Mouse (Mus musculus) induced T-regulatory cell, adult 2 months (primary cell): ENCODE measurements at regions not wholly inside any gene's neighbourhood (a gene's known extent, or its start where the extent isn't known, plus 50 kb on each side); places are given as distances from the start of the nearest gene placed in this dataset.
A peak's percentile ranks its signal among the peaks of the same experiment; 100 is the strongest.

Source experiments
- DNase-seq: peaks from one replicate; pipeline ENCODE4 v3.0.0-alpha.2; 2012; ENCODE audit warnings: low read depth

DNA sequence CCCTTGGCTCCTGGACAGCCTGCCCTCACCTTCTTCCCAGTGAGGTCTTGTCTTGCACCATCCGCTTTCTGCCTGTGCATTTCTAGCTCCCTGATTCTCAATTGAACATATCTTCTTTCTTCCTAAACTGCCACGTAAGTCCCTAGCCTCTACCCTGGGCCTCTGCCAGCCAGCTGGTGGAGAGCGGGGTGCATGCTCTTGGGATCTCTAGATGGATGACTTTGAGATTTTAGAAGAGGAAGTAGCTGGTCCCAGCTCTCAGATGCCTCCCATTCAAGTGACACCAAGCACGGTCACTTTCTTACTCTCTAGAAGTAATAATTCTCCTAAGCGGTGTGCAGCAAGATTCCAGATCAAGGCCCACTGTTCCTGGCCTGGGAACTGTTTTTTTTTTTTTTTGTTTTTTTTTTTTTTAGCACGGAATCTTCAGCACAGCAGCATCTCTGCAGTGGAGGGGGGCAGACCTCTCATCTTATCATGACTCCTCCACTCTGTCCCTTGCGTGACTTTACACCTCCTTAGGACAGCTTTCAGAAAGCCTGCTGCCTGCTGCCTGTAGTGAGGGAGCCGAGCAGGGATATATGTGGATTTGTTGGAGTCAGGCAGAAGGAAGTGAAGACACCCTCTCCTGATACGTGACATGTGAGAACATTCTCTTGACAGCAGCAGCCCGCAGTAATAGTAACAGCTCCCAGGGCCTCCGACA lies 453.6 kb upstream of the Zmiz1 start:
- DNase-seq = no peak

DNA sequence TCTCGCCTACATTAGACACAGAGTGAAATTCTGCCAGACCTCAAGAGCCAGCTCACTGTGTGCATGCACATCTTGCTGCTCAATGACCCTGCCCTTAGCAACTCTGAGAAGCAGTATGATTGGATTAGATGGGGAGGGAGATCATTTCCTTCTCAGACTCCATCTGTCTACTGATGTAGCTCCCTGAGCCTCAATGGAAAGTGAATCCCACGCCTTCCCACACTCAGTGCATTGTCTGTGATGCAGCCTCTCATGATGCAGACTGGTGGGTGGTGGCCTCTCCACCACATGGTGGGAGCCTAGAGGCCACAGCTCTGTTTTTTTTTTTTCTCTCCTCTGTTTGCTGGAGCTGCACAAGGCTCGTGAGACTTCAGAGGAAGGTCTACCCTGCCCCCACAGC lies 447.1 kb upstream of the Zmiz1 start:
- DNase-seq = no peak

DNA sequence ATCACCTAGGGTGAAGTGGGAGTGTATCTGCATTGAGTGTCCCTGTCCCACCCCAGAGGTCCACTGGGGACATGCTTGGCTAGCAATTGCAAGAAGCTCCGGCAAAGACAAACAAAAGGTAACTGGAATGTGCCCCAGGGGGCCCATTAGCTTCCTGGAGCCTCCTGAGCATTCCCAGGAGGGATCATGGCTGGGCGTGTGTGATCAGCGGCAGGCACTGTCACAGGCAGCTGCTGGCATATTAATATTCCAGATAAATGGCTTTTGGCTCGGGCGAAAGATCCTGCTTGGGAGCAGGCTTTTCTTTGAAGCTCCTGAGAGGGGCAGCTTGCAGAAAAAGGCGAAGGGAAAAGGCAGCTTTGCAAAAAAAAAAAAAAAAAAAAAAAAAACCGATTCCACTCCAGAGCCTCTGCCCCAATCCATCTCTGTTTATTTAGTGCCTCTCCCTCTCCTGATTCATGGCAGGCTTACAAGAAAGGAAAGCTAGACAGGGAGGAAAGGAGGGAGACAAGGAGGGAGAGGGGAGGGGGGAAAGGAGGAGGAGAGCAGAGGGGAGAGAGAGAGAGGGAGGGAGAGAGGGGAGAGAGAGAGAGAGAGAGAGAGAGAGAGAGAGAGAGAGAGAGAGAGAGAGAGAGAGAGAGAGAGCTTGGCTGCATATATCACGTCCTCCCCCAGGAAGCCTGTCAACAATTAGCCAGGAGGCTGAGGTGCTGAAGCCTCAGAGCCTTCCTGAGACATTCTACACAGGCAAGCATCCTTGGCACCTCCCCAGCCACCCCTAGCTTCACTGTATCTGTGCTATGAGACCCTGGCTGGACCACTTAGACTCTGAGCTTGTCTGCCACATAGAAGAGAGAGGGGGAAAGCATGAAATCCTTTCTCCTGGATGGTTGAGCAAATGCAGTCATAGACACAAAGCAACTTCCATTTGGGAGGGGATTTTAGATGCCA lies 443.4 kb upstream of the Zmiz1 start:
- no peak for DNase-seq

DNA sequence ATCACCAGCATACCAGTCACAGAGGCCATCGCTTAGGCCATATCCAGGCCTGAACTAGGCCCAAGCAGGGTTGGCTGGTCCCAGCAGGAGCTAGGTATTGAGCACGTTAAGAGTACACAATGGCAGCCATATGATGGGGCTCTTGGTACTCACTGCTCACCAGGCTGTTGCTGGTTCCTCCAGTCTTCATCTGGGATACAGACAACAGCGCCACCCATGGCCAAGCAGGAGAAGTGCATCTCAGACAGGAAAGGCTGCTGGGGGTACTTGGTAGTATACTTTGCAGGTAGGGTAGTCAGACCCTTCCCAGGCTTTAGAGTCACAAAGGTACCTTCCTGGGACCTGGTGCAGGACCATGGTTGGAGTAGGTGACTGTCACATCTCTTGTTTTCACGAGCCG lies 441.1 kb upstream of the Zmiz1 start:
- DNase-seq = peak; percentile 14

DNA sequence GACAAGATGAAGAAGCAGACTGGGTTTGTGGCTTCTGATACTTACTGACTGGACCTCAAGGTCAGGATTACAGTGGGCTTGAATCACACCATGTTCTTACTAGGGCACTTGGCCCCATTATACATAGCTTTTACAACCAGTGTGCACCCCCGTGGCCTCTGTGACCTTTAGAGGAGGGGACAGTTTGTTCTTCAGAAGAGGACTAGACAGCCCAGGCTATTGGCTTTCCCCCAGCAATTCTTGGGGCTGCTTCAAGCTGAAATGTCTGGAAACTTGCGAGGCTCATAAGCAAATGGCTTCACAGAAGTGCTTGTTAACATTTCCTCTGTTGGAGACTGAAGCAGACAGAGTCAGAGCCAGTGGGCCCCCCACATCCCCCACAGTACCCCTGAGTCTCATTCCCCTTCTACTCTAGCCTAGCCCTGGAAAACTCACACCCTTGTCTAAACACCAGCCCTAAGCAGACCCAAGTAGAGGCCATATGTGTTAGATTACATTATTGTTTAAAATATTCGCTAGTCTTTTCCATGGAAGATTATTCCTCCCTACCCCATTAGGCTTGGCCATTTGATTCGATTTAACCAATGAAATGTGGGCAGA lies 439.6 kb upstream of the Zmiz1 start:
- DNase-seq = no peak

DNA sequence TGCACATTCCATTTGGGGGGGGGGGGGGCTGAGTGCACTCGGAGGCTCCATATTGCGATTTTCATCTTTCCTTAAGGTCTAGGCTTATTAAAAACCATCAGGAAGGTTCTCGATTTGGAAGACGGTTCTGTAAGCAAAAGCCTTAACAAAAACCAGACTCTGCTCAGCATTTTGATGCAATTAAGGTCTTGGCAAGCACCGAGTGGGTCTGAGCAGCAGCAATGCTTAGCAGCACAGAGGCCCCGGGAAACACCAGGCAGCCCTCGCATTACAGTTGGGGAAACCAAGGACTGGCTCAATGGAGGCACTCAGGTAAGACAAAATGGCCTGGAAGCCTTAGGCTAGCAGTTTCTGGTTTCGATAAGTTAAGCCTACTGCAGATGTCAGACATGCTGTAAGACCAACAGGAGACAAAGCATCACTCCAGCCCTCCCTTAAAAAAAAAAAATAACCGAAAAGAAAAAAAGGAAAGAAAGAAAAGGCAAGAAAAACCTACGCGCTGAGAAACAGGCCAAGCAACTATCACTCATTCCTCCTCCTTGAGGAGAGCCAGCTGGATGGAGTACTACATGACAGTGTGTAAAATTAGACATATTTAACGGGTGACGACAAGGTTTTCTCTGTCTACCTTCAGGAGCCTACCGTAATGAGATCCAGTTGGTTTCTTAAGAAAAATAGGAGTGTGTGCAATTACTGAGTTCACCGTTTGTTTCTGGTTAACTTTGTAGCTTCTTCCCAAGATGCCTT lies 436.3 kb upstream of the Zmiz1 start:
- no peak for DNase-seq

DNA sequence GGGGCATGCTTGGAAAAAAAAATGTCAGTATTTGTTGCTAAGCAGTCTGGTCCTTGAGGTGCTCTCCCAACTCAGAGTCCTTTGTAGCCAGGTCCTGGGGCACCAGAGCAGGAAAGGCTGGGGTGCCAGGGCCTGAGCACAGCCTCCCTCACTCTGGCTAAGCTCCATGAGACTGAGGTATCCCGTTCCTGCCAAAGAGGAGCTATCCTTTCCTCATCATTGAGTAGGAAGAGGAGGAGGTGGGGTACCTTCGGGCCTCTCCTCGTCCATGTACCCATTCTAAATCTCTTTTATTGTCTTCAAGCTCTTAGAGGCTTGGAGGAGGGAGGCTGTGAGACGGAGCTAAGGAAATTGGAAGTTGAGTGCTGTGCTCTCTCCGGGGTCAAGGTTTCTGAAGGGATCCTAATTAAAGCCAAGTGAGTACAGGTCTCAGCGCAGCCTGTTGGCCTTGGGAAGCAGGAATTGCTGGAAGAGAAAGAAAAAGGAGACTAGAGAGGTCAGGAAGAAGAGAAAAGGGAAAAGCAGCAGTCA lies 435.6 kb upstream of the Zmiz1 start:
- no peak for DNase-seq

DNA sequence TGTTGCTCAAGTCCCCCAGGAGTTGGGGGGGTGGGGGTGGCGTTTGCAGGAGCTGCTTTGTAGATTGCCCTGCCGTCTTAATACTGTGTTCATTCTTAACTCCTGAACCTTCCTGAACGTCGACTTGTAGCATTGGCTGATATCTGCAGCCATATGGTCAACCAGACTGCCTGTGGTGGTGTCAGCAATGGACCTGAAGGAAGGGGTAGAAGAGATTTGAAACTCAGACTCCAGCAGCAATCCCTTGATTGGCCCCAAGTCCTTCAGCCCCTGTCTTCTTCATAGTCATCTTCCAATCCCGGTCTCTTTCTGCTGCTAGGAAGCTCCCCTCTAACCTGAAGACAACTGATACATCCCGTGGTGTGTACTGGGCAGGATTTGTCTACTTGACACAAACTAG lies 433.9 kb upstream of the Zmiz1 start:
- no peak for DNase-seq

DNA sequence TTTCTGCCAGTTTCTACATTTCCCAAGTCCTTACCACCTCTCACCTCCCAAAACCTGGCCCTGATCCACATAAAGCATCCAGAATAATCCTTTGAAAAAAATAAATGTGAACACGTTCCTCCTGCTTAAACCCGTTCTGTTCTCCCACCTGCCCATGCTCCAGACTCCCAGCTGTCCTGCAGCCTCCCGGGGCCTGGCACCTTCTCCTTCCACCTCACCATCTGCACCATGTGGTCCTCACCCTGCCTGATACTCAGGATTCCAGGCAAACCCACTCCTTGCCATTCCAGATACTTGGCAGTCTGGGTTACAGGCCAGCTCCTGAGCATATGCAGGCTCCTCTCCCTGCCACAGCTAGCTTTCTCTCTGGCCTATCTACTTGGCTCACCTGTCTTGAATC lies 431.9 kb upstream of the Zmiz1 start:
- no peak for DNase-seq

DNA sequence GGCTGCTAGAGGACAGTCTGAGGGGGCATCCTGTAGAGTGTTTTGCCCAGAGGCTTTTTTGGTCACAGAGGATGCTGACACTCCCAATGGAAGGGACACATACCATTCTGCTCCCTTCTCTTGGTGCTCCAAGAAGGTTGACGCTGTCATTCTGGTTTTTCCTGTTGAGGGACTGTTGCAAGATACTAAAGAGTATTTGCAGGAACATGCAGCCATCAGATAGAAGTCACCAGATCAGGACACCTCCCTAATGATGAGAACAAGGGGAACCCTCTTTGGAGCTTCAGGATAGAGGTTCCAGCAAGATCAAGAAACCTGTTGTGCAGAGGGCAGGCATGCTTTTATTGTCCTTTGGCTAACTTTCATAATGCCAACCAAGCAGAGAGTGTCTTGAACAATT lies 431.1 kb upstream of the Zmiz1 start:
- DNase-seq = no peak

DNA sequence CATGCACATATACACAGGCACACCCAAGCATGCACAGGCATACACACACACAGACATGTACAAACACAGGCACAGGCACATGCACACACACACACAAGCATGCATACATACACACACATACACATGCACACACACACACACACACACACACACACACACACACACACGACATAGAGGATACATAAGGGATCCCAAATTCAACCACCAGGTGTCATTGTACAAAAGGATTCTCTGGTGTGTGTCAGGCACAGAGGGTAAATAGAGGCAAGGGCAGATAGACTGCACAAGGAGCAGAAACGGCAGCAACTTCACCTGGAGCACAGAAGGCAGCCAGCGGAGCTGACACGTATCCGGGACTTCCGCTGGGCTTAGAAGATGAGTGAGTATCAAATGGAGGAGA lies 428.1 kb upstream of the Zmiz1 start:
- DNase-seq = no peak

DNA sequence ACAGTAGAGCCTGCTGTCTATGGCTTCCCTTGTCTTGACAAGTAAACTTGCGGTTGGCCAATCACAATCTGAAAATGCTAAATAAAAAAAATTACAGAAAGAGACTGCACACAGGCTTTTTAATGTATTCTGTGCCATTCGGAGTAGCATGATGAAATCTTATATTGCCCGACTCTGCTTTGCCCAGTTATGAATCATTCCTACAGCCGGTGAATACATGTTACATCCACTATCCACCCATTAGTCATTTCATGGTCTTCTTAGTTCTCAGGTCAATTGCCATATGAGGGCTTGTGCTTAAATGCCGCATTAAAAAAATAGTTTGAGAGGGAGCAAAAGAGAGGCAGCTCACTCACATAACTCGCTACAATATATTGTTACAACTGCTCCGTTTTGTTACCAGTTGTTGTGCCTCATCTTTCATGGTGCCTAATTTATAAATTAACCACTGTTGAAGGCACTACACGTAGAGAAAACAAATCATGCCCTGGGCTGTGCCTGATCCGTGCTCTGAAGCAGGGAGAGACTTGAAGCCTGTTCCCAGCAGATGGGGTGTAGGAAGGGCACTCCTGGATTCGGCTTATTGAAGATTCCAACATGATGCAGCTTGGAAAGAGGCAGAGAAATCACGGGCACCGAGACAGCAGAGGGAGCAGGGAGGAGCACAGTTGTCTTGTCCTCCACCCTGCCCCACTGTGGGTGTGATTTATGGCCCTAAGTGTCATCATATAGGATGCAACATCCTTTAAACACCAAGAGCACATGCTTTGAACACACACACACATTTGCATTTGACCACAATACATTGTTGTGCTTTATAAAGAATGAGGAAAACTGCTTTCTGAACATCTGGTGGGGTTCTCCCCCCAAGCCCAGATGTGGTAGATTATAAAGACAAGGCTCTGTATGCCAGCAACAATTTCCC lies 427.0 kb upstream of the Zmiz1 start:
- no peak for DNase-seq

DNA sequence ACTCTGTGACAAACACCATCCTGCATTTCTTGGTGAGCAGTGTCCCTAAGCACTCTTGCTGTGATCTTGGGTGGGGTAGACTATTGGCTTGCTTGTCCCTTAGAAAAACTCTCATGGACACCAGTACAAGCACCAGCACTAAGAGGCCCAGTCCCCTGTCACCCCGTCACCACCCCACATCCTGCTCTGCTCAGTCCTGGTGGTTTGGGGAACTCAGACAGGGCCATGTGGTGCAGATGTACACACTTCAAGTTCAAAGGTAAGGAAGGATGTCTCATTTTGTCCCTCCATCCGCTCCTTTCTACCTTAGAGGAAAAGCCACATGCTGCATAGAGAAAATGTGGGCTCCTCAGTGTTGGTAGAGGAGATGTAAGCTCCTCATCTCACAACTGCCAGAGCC lies 426.1 kb upstream of the Zmiz1 start:
- DNase-seq = peak; percentile 8

DNA sequence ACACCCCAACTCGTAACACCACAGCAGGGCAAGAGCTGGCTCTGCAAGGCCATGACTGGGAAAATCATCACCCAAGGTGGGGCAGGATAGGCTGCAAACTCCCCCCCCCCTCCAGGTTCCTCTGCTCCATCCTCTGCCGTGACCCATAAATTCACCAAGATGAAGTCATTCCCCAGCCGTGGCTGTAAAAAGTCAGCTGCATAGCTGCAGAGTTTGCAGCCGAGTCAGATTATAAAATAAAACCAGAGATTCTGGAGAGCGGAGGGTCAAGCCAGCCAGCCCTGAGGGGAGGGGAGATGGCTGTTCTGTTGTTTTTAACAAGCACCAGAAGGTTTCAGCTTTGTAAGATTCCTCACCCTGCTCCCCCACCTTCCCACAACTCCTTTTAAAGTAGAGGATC lies 416.7 kb upstream of the Zmiz1 start:
- no peak for DNase-seq

DNA sequence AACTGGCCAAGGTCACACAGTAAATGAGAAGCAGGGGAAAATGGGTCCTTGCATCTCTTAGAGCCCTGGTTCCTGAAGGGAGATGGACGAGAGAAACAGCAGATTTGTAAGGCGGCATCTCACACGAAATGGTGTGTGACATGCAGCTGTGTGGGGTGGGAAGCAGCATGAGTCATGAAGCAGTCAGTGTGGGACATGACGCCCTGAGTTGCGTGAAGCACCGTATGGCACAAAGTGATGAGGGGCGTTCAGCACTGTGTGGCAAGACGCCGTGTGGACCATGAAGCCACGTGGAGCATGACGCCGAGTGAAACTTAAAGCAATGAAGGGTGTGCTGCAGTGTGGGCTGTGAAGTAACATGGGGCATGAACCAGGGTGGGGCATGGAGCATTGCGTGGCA lies 414.9 kb upstream of the Zmiz1 start:
- DNase-seq = no peak

DNA sequence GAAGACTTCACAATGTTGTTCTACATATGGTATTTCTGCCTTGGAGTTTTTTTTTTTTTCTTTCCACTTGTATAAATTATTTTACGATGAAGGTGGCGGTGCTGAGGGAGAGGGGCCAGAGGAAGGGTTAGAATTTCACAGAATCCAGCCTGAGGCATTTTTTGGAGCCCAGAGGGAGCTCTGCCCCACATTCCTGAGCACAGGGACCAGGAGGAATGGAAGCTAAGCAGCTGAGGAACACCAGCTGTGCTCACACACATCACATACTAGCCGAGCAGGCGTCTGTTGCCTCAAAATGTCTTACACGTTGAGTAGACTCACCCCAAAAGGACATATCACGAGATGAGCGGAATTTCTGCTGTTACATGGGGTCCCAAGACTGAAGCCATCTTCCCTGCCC lies 414.1 kb upstream of the Zmiz1 start:
- DNase-seq = no peak

DNA sequence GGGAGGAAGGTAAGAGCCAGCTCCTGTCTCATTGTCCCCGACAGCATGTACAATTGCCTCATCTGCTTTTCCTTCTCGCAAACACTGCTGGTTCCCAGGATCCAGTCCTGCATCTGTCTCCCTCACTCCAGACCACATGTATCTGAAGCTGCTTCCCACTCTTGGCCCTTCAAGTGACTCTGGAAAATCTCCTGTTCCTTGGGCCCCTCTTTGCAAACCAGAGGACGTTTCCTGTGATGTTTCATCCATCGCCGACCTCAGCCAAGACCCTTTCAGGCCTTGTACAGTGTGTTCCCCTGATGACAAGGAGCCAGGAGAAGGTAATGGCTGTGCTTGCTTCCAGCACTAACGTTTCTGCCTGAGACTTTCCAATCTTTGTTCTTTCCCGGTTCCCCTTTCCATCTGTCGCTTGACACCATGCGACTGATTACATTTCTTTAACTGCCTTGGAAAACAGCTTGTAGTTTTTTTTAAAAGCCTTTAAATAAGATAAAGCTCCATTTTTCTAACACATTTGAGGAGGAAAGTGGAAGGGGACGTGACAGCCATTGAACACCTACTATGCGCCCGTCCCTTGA lies 408.2 kb upstream of the Zmiz1 start:
- DNase-seq = no peak

DNA sequence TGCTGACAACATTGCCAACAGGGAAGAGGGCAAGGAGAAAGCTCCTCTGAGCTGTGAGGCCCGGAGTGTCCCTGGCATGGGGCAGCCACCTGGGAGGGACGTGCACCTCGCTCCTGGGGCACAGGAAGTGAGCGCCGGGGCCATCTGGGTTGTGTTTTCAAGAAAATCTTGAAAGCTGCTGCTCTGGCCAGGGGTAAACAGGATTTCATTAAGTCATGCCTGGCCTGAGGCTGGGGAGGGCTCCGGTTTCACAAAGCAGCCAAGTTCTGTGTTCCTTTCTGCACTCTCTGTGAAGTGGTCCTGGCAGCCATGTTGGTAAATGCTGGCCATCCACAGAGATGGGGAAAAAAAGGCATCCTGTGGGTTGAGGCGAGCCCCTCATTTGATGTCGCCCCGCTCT lies 406.8 kb upstream of the Zmiz1 start:
- no peak for DNase-seq

DNA sequence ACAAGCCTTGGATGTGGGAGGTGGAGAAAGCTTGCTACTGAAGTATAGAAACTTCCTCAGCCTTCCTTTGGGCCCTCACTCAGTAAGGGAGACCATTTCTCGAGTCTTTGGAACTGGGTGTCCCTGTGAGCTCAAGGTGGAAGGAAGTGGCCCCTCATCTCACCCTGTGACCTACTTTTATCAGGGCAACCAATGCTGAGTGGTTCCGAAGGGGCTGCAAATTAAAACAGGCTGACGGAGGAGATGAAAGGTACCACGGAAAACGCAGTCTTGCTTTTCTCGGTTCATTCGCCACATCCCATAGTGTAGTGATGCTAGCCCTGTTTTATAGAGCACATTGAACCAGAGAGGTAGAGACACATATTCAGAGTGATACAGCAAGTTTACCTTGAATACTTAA lies 399.6 kb upstream of the Zmiz1 start:
- no peak for DNase-seq

DNA sequence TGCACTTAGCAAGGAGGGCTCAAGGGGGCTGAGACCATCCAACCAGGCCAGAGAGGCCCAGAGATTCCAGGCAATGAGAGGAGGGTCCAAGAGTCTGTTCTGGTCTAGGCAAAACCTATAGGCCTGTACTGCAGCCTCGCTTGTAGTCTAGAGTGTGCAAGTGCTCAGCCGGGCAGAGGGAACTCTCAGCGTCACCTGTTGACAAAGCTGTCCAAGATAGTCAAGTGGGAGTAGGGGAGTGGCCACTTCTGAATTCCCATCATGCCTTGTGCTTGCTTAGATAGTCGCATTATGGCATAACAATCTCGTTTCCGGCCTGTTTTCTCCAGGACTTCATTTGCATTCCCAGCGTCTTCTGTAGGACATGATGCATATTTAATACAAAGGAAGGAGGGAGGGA lies 398.7 kb upstream of the Zmiz1 start:
- no peak for DNase-seq

DNA sequence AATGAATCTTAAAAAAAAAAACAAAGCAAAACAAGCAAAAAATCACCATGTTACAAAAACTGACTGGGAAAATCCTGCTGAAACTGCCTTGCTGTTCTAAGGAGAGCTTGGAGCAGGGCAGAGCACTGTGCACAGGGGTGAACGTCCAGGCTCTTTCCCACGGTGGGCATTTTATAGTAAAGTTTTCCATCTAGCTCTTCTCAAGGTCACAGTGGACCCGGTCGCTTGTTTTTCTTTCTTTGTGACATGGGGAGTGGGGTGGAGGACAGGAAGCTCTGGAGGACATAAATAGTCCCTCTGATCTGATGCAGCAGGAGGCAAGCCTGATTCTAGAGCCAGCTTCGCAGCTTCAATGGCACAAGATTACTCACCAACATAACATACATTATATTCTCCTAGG lies 395.9 kb upstream of the Zmiz1 start:
- no peak for DNase-seq
